Mouse (Mus musculus) olfactory bulb, adult 2 months (tissue): ENCODE measurements around the gene Prc1.

Experiments used
- CTCF ChIP-seq: fragments of 200-500 bp; IDR thresholded peaks from 2 replicates; pipeline ENCODE4 v1.5.1; 2012; ENCODE audit warnings: low read depth, mild to moderate bottlenecking, low read length, moderate library complexity; ENCODE audit not compliant: insufficient read depth
- POLR2A ChIP-seq: fragments of 200-500 bp; IDR thresholded peaks from 2 replicates; pipeline ENCODE4 v1.6.1; 2012; ENCODE audit warnings: mild to moderate bottlenecking, low read depth, low read length, moderate library complexity; ENCODE audit not compliant: insufficient read depth

DNA sequence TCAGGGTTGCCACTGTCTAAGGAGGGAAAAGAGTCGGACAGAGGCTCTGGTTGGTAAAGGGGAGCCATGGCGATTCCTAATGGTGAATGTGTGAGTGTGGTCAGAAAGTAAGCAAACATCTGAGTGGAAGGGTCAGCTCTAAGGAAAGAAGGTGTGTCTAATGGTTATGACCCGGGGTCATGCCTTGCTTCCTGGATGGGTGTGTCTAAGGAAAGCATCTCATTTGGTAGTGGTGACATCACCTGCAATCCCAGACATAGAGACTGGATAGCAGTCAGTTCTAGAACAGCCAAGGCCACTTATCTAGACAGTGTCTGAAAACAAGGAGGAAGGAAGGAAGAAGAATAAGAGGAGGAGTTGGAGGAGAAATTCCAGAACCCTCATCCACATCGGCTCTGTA, 40.6 kb downstream of the Prc1 start:
- no peak for TF ChIP-seq POLR2A
- TF ChIP-seq CTCF = no peak
